34 mouse cellular contexts compared by ENCODE assay signal in the genomic region with DNA sequence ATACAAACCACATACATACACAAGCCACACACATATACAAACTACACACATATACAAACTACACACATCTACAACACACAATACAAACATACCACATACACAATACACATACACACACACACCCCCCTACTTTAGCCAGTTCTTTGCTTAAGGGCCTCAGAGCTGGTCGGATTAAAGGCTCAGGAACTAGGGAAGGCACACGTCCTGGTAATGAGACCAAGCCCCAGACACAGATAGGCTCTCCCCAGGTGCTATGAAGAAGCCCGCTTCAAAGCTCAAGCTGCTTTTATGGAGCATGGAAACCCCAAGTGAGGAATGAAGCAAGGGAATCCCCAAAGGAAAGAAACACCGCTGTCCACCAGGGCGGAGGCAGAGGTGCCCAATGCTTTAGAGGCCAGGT.
"Had no signal": no experiment of that assay in that cellular context is flagged by ENCODE, and none has a peak within 500 bp of the region (broad histone marks: within the 10 kb centered on the region; RNA-seq: fewer than 3 reads in every experiment).

No protein-coding gene starts in this region.

- H3K36me3 ChIP-seq: heart, embryonic 15.5 days had no signal

- ATAC-seq: hindbrain, embryonic 16.5 days; hindbrain, postnatal 0 days; inflammation-experienced regulatory T-cells, adult 6 months; intestine, embryonic 16.5 days had no signal

- H3K4me2 ChIP-seq: heart, embryonic 11.5 days; heart, embryonic 12.5 days; heart, embryonic 13.5 days; heart, embryonic 15.5 days; hindbrain, embryonic 12.5 days; hindbrain, embryonic 13.5 days; hindbrain, embryonic 14.5 days; hindbrain, embryonic 15.5 days; kidney, embryonic 15.5 days had no signal

- H3K9ac ChIP-seq: heart, embryonic 12.5 days; heart, embryonic 13.5 days; heart, embryonic 15.5 days; hindbrain, embryonic 12.5 days; hindbrain, embryonic 13.5 days; hindbrain, embryonic 14.5 days; hindbrain, embryonic 15.5 days; kidney, embryonic 15.5 days had no signal

- H3K9me3 ChIP-seq: heart, embryonic 10.5 days; heart, embryonic 13.5 days; heart, embryonic 15.5 days; hindbrain, embryonic 10.5 days; hindbrain, embryonic 12.5 days; hindbrain, embryonic 13.5 days; hindbrain, embryonic 15.5 days; kidney, embryonic 15.5 days had no signal

- H3K27me3 ChIP-seq: heart, embryonic 12.5 days; hindbrain, embryonic 12.5 days; hindbrain, embryonic 13.5 days; hindbrain, embryonic 15.5 days; kidney, embryonic 15.5 days had no signal

- H3K27ac ChIP-seq: heart, adult 2 months; heart, embryonic 10.5 days; heart, embryonic 13.5 days; heart, embryonic 15.5 days; hindbrain, embryonic 10.5 days; hindbrain, embryonic 12.5 days; hindbrain, embryonic 13.5 days; hindbrain, embryonic 14.5 days; hindbrain, embryonic 15.5 days; hindbrain, postnatal 0 days; kidney, embryonic 15.5 days; kidney, postnatal 0 days; layer of hippocampus, adult 2 months had no signal

- H3K4me3 ChIP-seq: heart, adult 2 months; heart, embryonic 10.5 days; heart, embryonic 12.5 days; heart, embryonic 13.5 days; heart, embryonic 15.5 days; hindbrain, embryonic 10.5 days; hindbrain, embryonic 12.5 days; hindbrain, embryonic 13.5 days; hindbrain, embryonic 15.5 days; kidney, embryonic 15.5 days; layer of hippocampus, adult 2 months had no signal

- DNase-seq: heart, adult 2 months; heart, postnatal 10 days; heart, postnatal 14 days; heart, postnatal 36 days; heart, postnatal 4 days; kidney, adult 11 months; kidney, adult 18-20 months; kidney, adult 2 months; kidney, adult 8-10 months; kidney, adult 9 months; kidney, postnatal 10 days; kidney, postnatal 14 days; kidney, postnatal 25 days; kidney, postnatal 36 days; kidney, postnatal 4 days; layer of hippocampus, adult 9-11 months; layer of hippocampus, postnatal 36 days had no signal
